Mouse (Mus musculus): ENCODE measurements around the gene Pcdh19. TPM values are rescaled to one million over a fixed set of nuclear protein-coding genes. Genes with fewer than 3 reads are reported as not detected.
"Not testable (repeated sequence)": the region's sequence is repeated elsewhere in the genome, so short reads cannot be mapped to it uniquely, and the experiment has no call there.

Gene Pcdh19
- polyA plus RNA-seq (2016; fragmentation: Nextera tagmentation; extraction: Ambion mirVana), result 0.17 and 0.20 TPM in 2 replicates

DNA sequence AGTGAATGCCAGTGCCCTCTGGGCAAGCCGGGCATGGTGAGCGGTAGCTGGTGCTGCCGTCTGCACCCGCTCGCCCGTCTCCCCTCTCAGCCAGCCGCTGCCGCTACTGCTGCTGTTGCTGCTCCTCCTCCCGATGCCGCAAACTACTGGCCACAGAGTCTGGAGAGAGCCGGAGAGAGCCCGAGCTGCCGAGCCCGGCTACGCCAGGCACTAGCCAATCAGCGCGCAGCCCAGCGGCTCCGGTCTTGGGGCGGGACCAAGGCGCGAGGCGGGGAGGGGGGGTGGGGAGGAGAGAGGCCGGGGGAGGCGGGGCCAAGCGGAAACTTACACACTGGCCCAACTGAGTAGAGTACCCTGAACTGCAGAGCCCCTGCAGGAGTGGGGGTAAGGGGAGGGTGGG is at the start of gene Pcdh19:
Pcdh19 (minus strand) TSS at position 148 of the 400 bp plus-strand sequence.
- WGBS, result 11% methylated on average over 20 of the region's 26 CpGs
- 0 out of 2 replicates have a peak, but pooled peaks cover 4% of the 10 kb centered on the region for H3K4me1 ChIP-seq (replicated peaks)
- H3K27ac ChIP-seq (ENCODE audit: poor library complexity, severe bottlenecking), result no peak within 1 kb of the TSS
- no peaks in the 10 kb centered on the region for H3K36me3 ChIP-seq
- peaks cover 55% of the 10 kb centered on the region for H3K27me3 ChIP-seq (replicated peaks)
- peak within 1 kb of the TSS; percentile 30; the same call in 1 of the 2 replicates for H3K9ac ChIP-seq
- H3K4me3 ChIP-seq, result peak within 1 kb of the TSS; percentile 60
- peak; percentile 88 for ATAC-seq (ENCODE audit: insufficient number of reproducible peaks, low FRiP score)
- no peaks in the 10 kb centered on the region for H3K9me3 ChIP-seq (replicated peaks)
- H3K4me2 ChIP-seq, result peak within 1 kb of the TSS; percentile 95

DNA sequence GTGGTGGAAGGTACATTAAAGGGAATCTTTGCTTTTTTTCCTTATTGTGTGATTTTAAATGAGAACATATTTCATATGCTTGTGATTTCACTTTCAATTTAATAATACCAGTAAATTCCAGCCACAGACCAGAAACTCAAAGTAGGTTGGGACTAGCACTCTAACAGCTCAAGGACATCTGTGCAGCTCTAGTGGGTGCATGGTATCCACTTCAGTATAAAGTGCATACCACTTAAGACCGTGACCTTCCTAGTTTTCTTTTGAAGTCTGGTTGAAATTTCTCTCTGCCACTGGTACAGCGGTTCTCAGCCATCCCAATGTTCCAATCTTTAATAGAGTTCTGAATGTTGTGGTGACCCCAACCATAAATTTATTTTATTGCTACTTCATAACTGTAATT is 47.1 kb upstream of the Pcdh19 start:
- WGBS, result 65% methylated on average over 2 of the region's 2 CpGs
- ATAC-seq (ENCODE audit: insufficient number of reproducible peaks, low FRiP score), result no peak
- no peaks in the 10 kb centered on the region for H3K4me1 ChIP-seq (replicated peaks)

DNA sequence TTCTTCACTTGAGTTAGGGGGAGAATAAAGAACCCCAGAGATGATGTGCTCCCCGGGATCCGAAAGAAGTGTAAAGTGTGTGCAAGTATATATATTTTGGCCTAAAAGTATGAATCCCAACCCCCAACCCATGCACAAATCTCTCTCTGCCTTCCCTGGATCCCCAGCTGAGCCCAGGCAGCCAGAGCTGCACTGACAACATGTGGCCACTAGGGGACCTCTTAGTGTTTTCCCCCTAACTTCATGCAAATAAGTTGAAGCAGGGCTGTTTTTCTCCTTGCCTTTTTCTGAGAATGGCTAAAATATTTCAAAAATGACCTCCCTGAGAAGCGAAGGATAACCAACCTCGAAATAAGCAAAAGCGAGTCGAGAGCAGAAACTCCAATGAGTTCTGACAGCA is 46.2 kb upstream of the Pcdh19 start:
- Histone ChIP-seq H3K4me2 (no peak overlapping the region), H3K9me3 (replicated peaks) (no peaks in the 10 kb centered on the region), H3K4me3 (no peak overlapping the region), H3K36me3 (no peaks in the 10 kb centered on the region), H3K27ac (ENCODE audit: poor library complexity, severe bottlenecking) (no peak overlapping the region), H3K27me3 (replicated peaks) (no peaks in the 10 kb centered on the region), H3K9ac (no peak overlapping the region), H3K4me1 (replicated peaks) (no peaks in the 10 kb centered on the region)
- no peak for ATAC-seq (ENCODE audit: insufficient number of reproducible peaks, low FRiP score)
- 41% methylated on average over 6 of the region's 6 CpGs for WGBS

More for the DNA sequence above, 47.1 kb upstream of the Pcdh19 start:
- H3K27me3 ChIP-seq (replicated peaks), result no peaks in the 10 kb centered on the region
- H3K4me2 ChIP-seq, result no peak overlapping the region
- no peak overlapping the region for H3K4me3 ChIP-seq
- H3K27ac ChIP-seq (ENCODE audit: poor library complexity, severe bottlenecking), result no peak overlapping the region
- H3K36me3 ChIP-seq, result no peaks in the 10 kb centered on the region
- no peak overlapping the region for H3K9ac ChIP-seq
- no peaks in the 10 kb centered on the region for H3K9me3 ChIP-seq (replicated peaks)

DNA sequence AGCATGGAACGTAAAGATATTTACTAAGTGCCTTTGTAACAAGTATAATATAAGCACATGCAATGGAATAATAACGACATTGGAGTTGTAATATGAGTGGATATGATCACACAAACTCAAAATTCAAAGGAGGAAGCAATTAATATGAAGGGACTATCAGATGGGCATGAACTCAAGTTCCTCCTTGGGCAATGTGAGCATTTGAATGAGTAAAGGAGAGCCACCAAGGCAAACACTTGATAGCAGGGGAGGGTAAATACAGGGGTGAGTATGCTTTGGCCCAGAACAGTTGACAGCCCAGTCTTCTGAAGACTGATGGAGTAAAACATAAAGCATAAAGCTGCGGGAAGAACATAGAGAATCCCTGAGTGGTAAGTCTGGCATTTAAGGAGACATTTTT is 32.7 kb upstream of the Pcdh19 start:
- no peaks in the 10 kb centered on the region for H3K36me3 ChIP-seq
- H3K27me3 ChIP-seq (replicated peaks), result no peaks in the 10 kb centered on the region
- H3K4me2 ChIP-seq, result no peak overlapping the region
- H3K9me3 ChIP-seq (replicated peaks), result no peaks in the 10 kb centered on the region
- H3K4me3 ChIP-seq, result no peak overlapping the region
- no peak overlapping the region for H3K9ac ChIP-seq
- no peaks in the 10 kb centered on the region for H3K4me1 ChIP-seq (replicated peaks)
- ATAC-seq (ENCODE audit: insufficient number of reproducible peaks, low FRiP score), result no peak
- no peak overlapping the region for H3K27ac ChIP-seq (ENCODE audit: poor library complexity, severe bottlenecking)
- 65% methylated on average over 3 of the region's 3 CpGs for WGBS

DNA sequence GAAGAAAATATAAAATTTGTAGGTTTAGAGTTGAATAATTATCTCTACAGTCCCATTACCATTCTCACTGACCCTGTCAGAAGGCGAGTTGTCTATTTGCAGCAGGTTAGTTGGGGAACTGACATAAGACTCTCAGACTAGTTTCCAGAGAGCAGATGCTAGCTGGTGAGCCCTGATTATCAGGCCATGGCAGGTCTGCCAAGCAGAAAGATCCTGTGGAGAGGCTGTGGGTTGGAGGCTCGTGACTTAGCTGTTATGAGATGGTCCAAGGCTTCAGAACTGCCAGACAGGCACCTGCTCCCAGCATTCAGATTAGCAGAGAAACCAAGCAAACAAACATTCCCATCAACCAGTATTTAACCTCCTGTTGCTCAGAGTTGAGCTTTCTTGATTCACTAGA is 21.8 kb upstream of the Pcdh19 start:
- WGBS, result 49% methylated on average over 2 of the region's 2 CpGs
- Histone ChIP-seq H3K4me2 (no peak overlapping the region), H3K27me3 (replicated peaks) (no peaks in the 10 kb centered on the region), H3K9ac (no peak overlapping the region), H3K4me3 (no peak overlapping the region), H3K9me3 (replicated peaks) (no peaks in the 10 kb centered on the region), H3K4me1 (replicated peaks) (no peaks in the 10 kb centered on the region), H3K27ac (ENCODE audit: poor library complexity, severe bottlenecking) (no peak overlapping the region), H3K36me3 (no peaks in the 10 kb centered on the region)
- no peak for ATAC-seq (ENCODE audit: insufficient number of reproducible peaks, low FRiP score)

DNA sequence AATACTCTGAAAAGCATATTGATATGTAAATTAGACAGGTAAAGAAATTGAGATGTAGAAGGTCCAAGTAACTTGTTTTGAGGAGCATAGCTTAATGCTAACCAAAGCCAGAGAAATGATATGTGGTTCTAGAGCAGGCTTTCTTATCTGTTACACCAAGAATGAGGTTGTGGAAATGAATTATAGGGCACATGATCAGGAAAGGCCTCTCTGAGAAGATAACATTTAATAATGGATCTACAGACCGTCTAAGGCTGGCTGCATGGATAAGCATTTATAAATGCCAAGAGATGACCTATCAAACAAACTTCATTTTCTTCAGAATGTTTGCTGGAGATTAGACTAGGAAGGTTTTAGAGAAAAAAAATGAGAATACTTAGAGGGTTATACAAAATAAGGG is 14.1 kb upstream of the Pcdh19 start:
- Histone ChIP-seq H3K27ac (ENCODE audit: poor library complexity, severe bottlenecking) (no peak overlapping the region), H3K4me1 (replicated peaks) (no peaks in the 10 kb centered on the region), H3K4me2 (no peak overlapping the region), H3K9ac (no peak overlapping the region), H3K4me3 (no peak overlapping the region), H3K36me3 (no peaks in the 10 kb centered on the region), H3K9me3 (replicated peaks) (no peaks in the 10 kb centered on the region), H3K27me3 (replicated peaks) (no peaks in the 10 kb centered on the region)
- no peak for ATAC-seq (ENCODE audit: insufficient number of reproducible peaks, low FRiP score)
- WGBS, result 68% methylated on average over 1 of the region's 1 CpGs

DNA sequence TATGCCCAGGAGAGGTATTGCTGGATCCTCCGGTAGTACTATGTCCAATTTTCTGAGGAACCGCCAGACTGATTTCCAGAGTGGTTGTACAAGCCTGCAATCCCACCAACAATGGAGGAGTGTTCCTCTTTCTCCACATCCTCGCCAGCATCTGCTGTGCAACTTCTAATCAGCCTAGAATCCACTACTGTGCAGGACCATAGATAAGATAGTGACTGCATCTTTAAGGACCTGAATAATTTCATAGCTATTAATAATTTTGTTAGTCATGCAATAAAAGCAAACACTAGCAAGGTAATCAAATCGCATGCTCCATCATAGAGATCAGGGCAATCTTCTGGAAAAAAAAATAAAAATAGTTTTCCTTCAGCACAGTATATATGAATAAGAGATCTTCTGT is 9.1 kb upstream of the Pcdh19 start:
- not testable (repeated sequence) for H3K4me1 ChIP-seq (replicated peaks); H3K36me3 ChIP-seq; H3K27ac ChIP-seq (ENCODE audit: poor library complexity, severe bottlenecking); H3K27me3 ChIP-seq (replicated peaks); H3K4me2 ChIP-seq; H3K9ac ChIP-seq; H3K9me3 ChIP-seq (replicated peaks); H3K4me3 ChIP-seq; ATAC-seq (ENCODE audit: insufficient number of reproducible peaks, low FRiP score)
- 76% methylated on average over 2 of the region's 4 CpGs for WGBS

DNA sequence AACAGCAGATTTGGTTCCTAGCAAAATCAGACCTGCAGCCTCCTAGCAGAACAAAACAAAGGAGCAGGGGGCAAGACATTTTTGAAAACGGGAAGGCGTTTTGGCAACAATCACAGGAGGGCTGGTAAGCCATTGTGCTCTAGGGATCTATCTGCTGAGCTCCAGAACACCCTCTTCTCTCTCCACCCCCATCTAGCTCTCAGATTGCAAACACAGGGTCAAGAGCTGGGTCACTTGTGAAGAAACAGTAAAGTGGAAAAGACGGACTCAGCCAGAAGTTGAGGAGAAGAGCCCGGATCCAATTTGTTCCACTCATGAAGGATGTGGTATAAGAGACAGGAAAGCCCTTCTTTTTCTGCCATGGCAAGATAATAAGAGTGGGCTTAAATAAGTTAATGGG is 7.7 kb upstream of the Pcdh19 start:
- Histone ChIP-seq H3K4me1 (replicated peaks) (no peaks in the 10 kb centered on the region), H3K9ac (no peak overlapping the region), H3K9me3 (replicated peaks) (no peaks in the 10 kb centered on the region), H3K27me3 (replicated peaks) (no peaks in the 10 kb centered on the region), H3K36me3 (no peaks in the 10 kb centered on the region), H3K4me2 (no peak overlapping the region), H3K4me3 (no peak overlapping the region), H3K27ac (ENCODE audit: poor library complexity, severe bottlenecking) (no peak overlapping the region)
- 28% methylated on average over 4 of the region's 4 CpGs for WGBS
- no peak for ATAC-seq (ENCODE audit: insufficient number of reproducible peaks, low FRiP score)

DNA sequence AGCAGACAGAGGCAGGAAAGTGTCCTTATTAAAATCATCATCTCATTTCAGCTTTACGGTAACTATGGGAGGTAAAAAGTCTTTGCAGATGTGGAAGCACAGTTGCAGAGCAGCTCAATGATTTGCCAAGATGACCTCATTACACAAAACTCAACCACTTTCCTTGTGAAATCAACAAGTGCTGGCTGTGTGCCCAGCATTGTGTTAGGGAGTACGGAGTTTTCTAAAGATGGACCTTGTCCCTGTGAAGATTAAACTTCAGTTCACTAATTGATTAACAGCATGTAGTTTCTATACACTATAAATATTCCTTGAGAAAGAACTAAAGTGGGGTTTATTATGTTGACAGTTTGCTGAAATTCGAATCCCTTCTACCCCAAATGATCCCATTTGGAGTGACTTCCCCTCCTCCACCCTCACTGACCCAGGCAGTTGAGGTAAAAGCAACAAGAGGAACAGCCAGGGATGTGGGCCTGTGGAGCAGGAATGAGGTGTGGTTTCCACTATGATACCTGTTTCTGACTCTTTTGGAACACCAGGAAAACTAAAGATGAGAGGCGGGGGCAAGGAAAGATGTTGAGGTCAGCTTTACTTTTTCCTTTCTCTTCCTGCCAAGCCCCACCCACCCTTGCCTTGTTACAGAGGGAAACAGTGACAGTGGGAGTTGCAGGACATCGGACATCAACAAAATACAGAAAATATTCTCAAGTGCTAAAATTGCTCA is 4.4 kb upstream of the Pcdh19 start:
- no peak for ATAC-seq (ENCODE audit: insufficient number of reproducible peaks, low FRiP score)
- no peak overlapping the region for H3K9ac ChIP-seq
- no peak overlapping the region for H3K27ac ChIP-seq (ENCODE audit: poor library complexity, severe bottlenecking)

DNA sequence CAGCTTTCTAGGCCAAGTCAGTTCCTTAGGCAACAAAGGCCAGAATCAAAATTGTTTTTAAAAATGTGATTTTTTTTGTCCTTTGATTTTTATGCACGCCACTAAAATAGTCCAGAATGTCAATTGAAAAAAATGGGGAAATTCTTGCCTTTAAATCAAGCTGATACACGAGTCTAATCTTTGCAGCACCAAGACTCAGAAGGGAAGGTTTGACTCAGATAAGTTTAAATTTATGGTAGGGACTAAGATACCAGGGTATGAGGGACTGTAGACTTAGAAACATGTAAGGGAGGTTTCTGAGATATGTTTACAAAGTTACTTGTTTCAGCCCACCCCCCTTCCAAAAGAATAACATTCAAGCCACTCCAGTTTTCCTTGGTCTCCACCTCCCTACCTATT is 3.6 kb upstream of the Pcdh19 start:
- Histone ChIP-seq H3K4me3 (no peak overlapping the region), H3K36me3 (no peaks in the 10 kb centered on the region), H3K9ac (no peak overlapping the region), H3K9me3 (replicated peaks) (no peaks in the 10 kb centered on the region), H3K27ac (ENCODE audit: poor library complexity, severe bottlenecking) (no peak overlapping the region), H3K27me3 (replicated peaks) (peaks cover 23% of the 10 kb centered on the region), H3K4me2 (no peak overlapping the region), H3K4me1 (replicated peaks) (0 out of 2 replicates have a peak, but pooled peaks cover 2% of the 10 kb centered on the region)
- no peak for ATAC-seq (ENCODE audit: insufficient number of reproducible peaks, low FRiP score)
- 28% methylated on average over 2 of the region's 2 CpGs for WGBS

More for the DNA sequence above, 4.4 kb upstream of the Pcdh19 start:
- Histone ChIP-seq H3K27me3 (replicated peaks) (peaks cover 15% of the 10 kb centered on the region; the same call in 1 of the 2 replicates), H3K4me1 (replicated peaks) (no peaks in the 10 kb centered on the region), H3K9me3 (replicated peaks) (no peaks in the 10 kb centered on the region), H3K4me2 (no peak overlapping the region), H3K36me3 (no peaks in the 10 kb centered on the region), H3K4me3 (no peak overlapping the region)
- WGBS, result 47% methylated on average over 5 of the region's 5 CpGs

DNA sequence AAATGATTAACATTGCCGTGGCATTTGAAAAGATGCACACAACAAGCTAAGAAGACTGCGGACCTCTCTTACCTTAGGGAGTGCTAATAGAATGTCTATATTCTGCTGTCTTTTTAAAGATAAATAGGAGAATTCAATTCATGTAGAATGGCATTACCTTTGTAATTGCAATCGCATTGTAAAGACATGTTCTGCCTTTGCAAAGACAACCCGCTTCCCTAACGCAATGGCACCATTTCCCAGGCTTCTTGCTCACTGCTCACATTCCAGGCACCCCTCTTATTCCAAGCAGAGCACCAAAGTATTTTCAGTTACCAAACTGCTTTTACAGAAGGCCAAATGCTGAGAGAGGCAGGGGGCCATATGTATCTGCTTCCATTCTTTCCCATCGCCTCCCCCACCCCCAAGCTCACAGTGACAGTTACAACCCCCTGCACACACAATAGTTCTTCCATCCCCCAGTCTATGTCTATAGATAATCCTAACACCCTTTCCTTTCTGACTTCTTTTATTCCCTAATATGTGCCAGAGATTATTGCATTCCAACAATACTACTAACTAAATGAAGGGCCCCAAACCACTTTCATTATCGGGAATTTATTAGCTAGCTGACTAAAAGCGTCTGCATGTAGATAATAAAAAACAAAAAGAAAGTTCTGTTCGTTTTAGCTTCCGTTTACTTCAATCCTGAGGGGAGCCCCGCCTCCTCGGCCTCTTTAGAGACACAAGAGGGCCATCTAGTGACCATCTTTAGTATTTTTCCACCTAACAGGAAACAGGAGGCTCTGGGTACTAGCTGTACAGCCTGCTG is 3.0 kb upstream of the Pcdh19 start:
- no peaks in the 10 kb centered on the region for H3K36me3 ChIP-seq
- H3K9ac ChIP-seq, result no peak overlapping the region
- H3K27me3 ChIP-seq (replicated peaks), result peaks cover 29% of the 10 kb centered on the region
- no peaks in the 10 kb centered on the region for H3K9me3 ChIP-seq (replicated peaks)
- H3K27ac ChIP-seq (ENCODE audit: poor library complexity, severe bottlenecking), result no peak overlapping the region
- no peak for ATAC-seq (ENCODE audit: insufficient number of reproducible peaks, low FRiP score)
- peak overlapping the region; percentile 70 for H3K4me2 ChIP-seq
- peak overlapping the region; percentile 40 for H3K4me3 ChIP-seq
- 12% methylated on average over 12 of the region's 12 CpGs for WGBS
- 0 out of 2 replicates have a peak, but pooled peaks cover 4% of the 10 kb centered on the region for H3K4me1 ChIP-seq (replicated peaks)
